In genomic region chr14:12346865-12347600, GRCm38 (mm10) we compare ENCODE assay signal across 10 mouse cellular contexts. TPM values are rescaled to one million over a fixed set of nuclear protein-coding genes. Genes with fewer than 3 reads are reported as not detected.
A peak's percentile ranks its signal among the peaks of the same experiment; 100 is the strongest.
DNase-seq lines count a peak whose midpoint lies in the region; ATAC-seq and TF ChIP-seq lines count a peak whose summit lies in the region.
"Had no signal": no experiment of that assay in that cellular context is flagged by ENCODE, and none has a peak within 500 bp of the region (broad histone marks: within the 10 kb centered on the region; RNA-seq: fewer than 3 reads in every experiment).

No protein-coding gene starts in this region.

- H3K27ac ChIP-seq in gastrocnemius, adult 2 months, result no peak overlapping the region
- H3K27ac ChIP-seq in lung, postnatal 0 days (ENCODE audit: low read length), result no peak overlapping the region
- H3K27ac ChIP-seq in limb, embryonic 14.5 days (replicated peaks; ENCODE audit: low read depth, low read length), result no peak overlapping the region
- H3K27ac ChIP-seq in stomach, postnatal 0 days (replicated peaks), result no peak overlapping the region

- TF ChIP-seq CTCF in gastrocnemius, adult 2 months (IDR thresholded peaks at IDR 0.05), result no peak
- no peak for TF ChIP-seq CTCF in lung, postnatal 0 days (IDR thresholded peaks at IDR 0.05)
- TF ChIP-seq CTCF in stomach, postnatal 0 days (IDR thresholded peaks at IDR 0.05; ENCODE audit: low read depth), result no peak

- H3K9ac ChIP-seq in lung, postnatal 0 days (replicated peaks; ENCODE audit: low read depth), result no peak overlapping the region
- H3K9ac ChIP-seq in limb, embryonic 14.5 days (ENCODE audit: low read depth, low read length, severe bottlenecking), result 0 out of 2 replicates have a peak overlapping the region, but pooled peaks have one; percentile 16
- no peak overlapping the region for H3K9ac ChIP-seq in stomach, postnatal 0 days (ENCODE audit: low read length)

- H3K4me2 ChIP-seq in lung, postnatal 0 days (replicated peaks; ENCODE audit: low read depth, low read length), result peak overlapping the region; percentile 32
- peak overlapping the region; percentile 41 for H3K4me2 ChIP-seq in limb, embryonic 14.5 days (replicated peaks; ENCODE audit: low read depth, low read length, severe bottlenecking)
- H3K4me2 ChIP-seq in stomach, postnatal 0 days (replicated peaks; ENCODE audit: low read depth), result peak overlapping the region; percentile 42; the same call in 1 of the 2 replicates

- peaks cover 89% of the 10 kb centered on the region for H3K27me3 ChIP-seq in lung, postnatal 0 days (replicated peaks; ENCODE audit: insufficient read depth, low read length)
- H3K27me3 ChIP-seq in limb, embryonic 14.5 days (ENCODE audit: control insufficient read depth, insufficient read depth, low read length), result peaks cover 99% of the 10 kb centered on the region
- H3K27me3 ChIP-seq in stomach, postnatal 0 days (ENCODE audit: control insufficient read depth, insufficient read depth, low read length), result peaks cover 44% of the 10 kb centered on the region

- 3% methylated on average over 26 of the region's 26 CpGs for WGBS in lung, postnatal 0 days
- WGBS in limb, embryonic 14.5 days, result 1% methylated on average over 26 of the region's 26 CpGs
- 2% methylated on average over 26 of the region's 26 CpGs for WGBS in stomach, postnatal 0 days

- no peak for TF ChIP-seq EP300 in lung, postnatal 0 days (IDR thresholded peaks at IDR 0.05)
- no peak for TF ChIP-seq EP300 in stomach, postnatal 0 days (optimal IDR thresholded peaks at IDR 0.05)

- H3K4me1 ChIP-seq in lung, postnatal 0 days (ENCODE audit: insufficient read depth, low read depth, low read length), result no peaks in the 10 kb centered on the region
- peaks cover 3% of the 10 kb centered on the region; the same call in 1 of the 2 replicates for H3K4me1 ChIP-seq in limb, embryonic 14.5 days (ENCODE audit: control insufficient read depth, insufficient read depth, low read length)
- no peaks in the 10 kb centered on the region for H3K4me1 ChIP-seq in stomach, postnatal 0 days (replicated peaks; ENCODE audit: control insufficient read depth, insufficient read depth)

- H3K36me3 ChIP-seq in lung, postnatal 0 days (ENCODE audit: insufficient read depth, low read length), result no peaks in the 10 kb centered on the region
- H3K36me3 ChIP-seq in limb, embryonic 14.5 days (ENCODE audit: control insufficient read depth, insufficient read depth, low read length), result no peaks in the 10 kb centered on the region
- H3K36me3 ChIP-seq in stomach, postnatal 0 days (ENCODE audit: control insufficient read depth, insufficient read depth, low read length), result no peaks in the 10 kb centered on the region

- no peak for TF ChIP-seq POLR2A in limb, embryonic 14.5 days (IDR thresholded peaks at IDR 0.05; ENCODE audit: borderline replicate concordance, extremely low read depth, insufficient read depth, insufficient read length)

- intact Hi-C loops in gastrocnemius, adult 2 months (cut with DNase I), result no loop called here

- DNase-seq in gastrocnemius, adult 2 months, result no peak
- DNase-seq in gastrocnemius, postnatal 4 days (ENCODE audit: low spot score in 2 of 2), result no peak
- DNase-seq in lung, postnatal 0 days (ENCODE audit: low spot score), result no peak
- DNase-seq in lung, adult 18-20 months, result no peak
- DNase-seq in limb, embryonic 14.5 days (ENCODE audit: low spot score), result peak; percentile 3
- DNase-seq in stomach, postnatal 0 days (ENCODE audit: low spot score), result no peak
- no peak for DNase-seq in c-Kit-positive CD71-positive TER-119-positive erythroid progenitor cells, embryonic 14.5 days (ENCODE audit: low spot score)
- DNase-seq in layer of hippocampus, postnatal 36 days, result no peak

- ATAC-seq in lung, postnatal 0 days, result no peak
- no peak for ATAC-seq in limb, embryonic 14.5 days (ENCODE audit: low FRiP score, low read depth)
- ATAC-seq in stomach, postnatal 0 days (ENCODE audit: low FRiP score, low TSS enrichment), result no peak

- H3K9me3 ChIP-seq in lung, postnatal 0 days (ENCODE audit: low read length), result no peaks in the 10 kb centered on the region
- no peaks in the 10 kb centered on the region for H3K9me3 ChIP-seq in limb, embryonic 14.5 days (ENCODE audit: control insufficient read depth, low read length)
- H3K9me3 ChIP-seq in stomach, postnatal 0 days (ENCODE audit: control insufficient read depth, low read length), result no peaks in the 10 kb centered on the region

- peak overlapping the region; percentile 56 for H3K4me3 ChIP-seq in gastrocnemius, adult 2 months
- peak overlapping the region; percentile 21 for H3K4me3 ChIP-seq in lung, postnatal 0 days (ENCODE audit: low read depth, low read length)
- H3K4me3 ChIP-seq in limb, embryonic 14.5 days (replicated peaks; ENCODE audit: low read length), result peak overlapping the region; percentile 26
- H3K4me3 ChIP-seq in stomach, postnatal 0 days (ENCODE audit: low read depth, low read length), result peak overlapping the region; percentile 26
- H3K4me3 ChIP-seq: erythroblast, embryonic 14.5 days had no signal

RNA-seq across cellular contexts. Expression of gene Fezf2, which starts 1.0 kb away (rescaled TPM):
- not detected for total RNA-seq in gastrocnemius, adult 2 months (2021)
- not detected for total RNA-seq in gastrocnemius, postnatal 4 days (2021)
- polyA plus RNA-seq in lung, postnatal 0 days (2015; fragmentation: Nextera tagmentation; extraction: Ambion mirVana), result not detected in 2 replicates
- 0.10 and 0.54 TPM in 2 replicates for polyA plus RNA-seq in limb, embryonic 14.5 days (2012; rRNA removed)
- polyA plus RNA-seq in limb, embryonic 14.5 days (2014; fragmentation: Nextera tagmentation; extraction: Ambion mirVana), result 0.17 TPM in 1 of 2 replicates, not detected in the other
- not detected in 2 replicates for polyA plus RNA-seq in stomach, postnatal 0 days (2015; fragmentation: Nextera tagmentation; extraction: Ambion mirVana)
- total RNA-seq in layer of hippocampus, postnatal 36 days (2021), result 10 to 100 TPM; 41.0 to 45.7 TPM
- polyA plus RNA-seq: erythroblast, embryonic 14.5 days; neural tube, embryonic 14.5 days had no signal

Comparison
In these comparisons a context has a peak if more than half of its experiments do, and no peak if none do; other contexts are left out.
1. RNA of gene Fezf2, which starts 1.0 kb away (total RNA-seq): 41.0 to 45.7 TPM in layer of hippocampus, postnatal 36 days; not detected in gastrocnemius, adult 2 months and not detected in gastrocnemius, postnatal 4 days; every median in the first group is over 10 times any median in the second.
2. Peak in every context shown above with its lines, with median percentiles within 50 percentile points of each other: H3K4me3 ChIP-seq and H3K4me2 ChIP-seq.